Mouse (Mus musculus) cerebellum, adult 2 months (tissue): Measurements from ENCODE around the gene Sh3glb2. TPM values are rescaled to one million over a fixed set of nuclear protein-coding genes. Genes with fewer than 3 reads are reported as not detected.

ENCODE experiments used
- DNase-seq, 2 experiments: peaks; one replicate each; pipeline ENCODE4 v3.0.0; 2021
- H3K27ac ChIP-seq: fragments of 200-500 bp; 2 replicates; pipeline ENCODE4 v1.5.1; 2012; ENCODE audit warnings: low read length, control low read depth, inconsistent platforms; ENCODE audit not compliant: insufficient read depth
- H3K27me3 ChIP-seq: fragments of 200-500 bp; 2 replicates; pipeline ENCODE4 v1.6.1; 2012; ENCODE audit warnings: inconsistent platforms, mild to moderate bottlenecking, low read length, moderate library complexity; ENCODE audit not compliant: control insufficient read depth, insufficient read depth
- H3K4me1 ChIP-seq: fragments of 200-500 bp; 2 replicates; pipeline ENCODE4 v1.6.1; 2011; ENCODE audit warnings: low read length; ENCODE audit not compliant: control insufficient read depth, insufficient read depth
- H3K4me3 ChIP-seq: fragments of 200-500 bp; replicated peaks from 2 replicates; pipeline ENCODE3; 2011; ENCODE audit warnings: mild to moderate bottlenecking, low read depth, low read length, control low read depth; ENCODE audit not compliant: insufficient read depth
- CTCF ChIP-seq: fragments of 200-500 bp; IDR thresholded peaks from 2 replicates; pipeline ENCODE4 v1.5.1; 2011; ENCODE audit warnings: low read depth, mild to moderate bottlenecking, control low read depth, low read length, moderate library complexity, borderline replicate concordance; ENCODE audit not compliant: insufficient read depth
- POLR2A ChIP-seq: fragments of 200-500 bp; IDR thresholded peaks from 2 replicates; pipeline ENCODE4 v1.6.1; 2011; ENCODE audit warnings: low read length, control low read depth, borderline replicate concordance; ENCODE audit not compliant: insufficient read depth
- WGBS: fragments of 180-500 bp; shearing (Covaris S2); methylation state at CpG from one replicate; pipeline ENCODE4 v1.1.7; 2018; 5-methylcytosine and 5-hydroxymethylcytosine counted together
- polyA plus RNA-seq: library from polyadenylated mRNA; depleted of rRNA; stranded (reverse); fragments of >200 nt; gene quantifications from 2 replicates; pipeline ENCODE4 v1.2.3, GENCODE M21; 2012

Gene Sh3glb2
- polyA plus RNA-seq, 1 experiment = 509 TPM

DNA sequence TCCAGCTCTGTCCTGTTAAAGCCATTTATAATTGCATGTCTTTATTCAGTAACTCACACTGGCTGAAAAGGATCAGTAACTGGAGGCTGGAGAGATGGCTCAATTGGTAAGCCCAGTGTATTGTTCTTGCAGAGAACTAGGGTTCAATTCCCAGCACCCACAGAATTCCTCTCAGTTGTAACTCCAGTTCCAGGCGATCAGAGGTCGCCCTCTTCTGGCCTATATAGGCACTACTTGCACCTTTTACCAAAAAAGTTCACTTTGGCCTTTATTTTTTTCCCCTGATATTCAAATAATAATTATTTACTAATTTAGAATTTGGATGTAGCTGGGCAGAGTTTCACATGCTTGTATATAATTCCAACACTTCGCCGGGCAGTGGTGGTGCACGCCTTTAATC lies 3.7 kb upstream of the Sh3glb2 start:
- TF ChIP-seq POLR2A (no peak), CTCF (no peak)
- DNase-seq = no peak
- 73% methylated on average over 5 of the region's 5 CpGs for WGBS

DNA sequence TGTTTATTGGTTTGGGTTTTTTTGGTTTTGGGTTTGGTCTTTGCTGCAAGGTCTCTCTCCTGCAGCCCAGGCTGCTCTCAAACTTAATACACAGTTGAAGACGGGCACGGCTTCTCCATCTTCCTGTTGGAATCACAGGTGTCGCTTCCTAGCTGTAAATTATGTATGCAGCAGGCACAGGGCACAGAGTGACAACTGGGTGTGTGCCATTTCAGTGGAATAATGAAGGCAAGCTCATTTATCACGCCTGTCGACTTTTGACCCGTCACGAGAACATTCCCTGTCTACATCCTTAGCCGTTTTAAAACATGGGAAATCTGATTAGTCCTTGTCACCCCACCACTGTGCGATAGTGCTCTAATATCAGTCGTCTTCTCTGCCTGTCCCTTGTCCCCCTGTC lies 1.5 kb upstream of the Sh3glb2 start:
- WGBS = 66% methylated on average over 10 of the region's 10 CpGs
- no peak for DNase-seq
- no peaks in the 10 kb centered on the region for H3K27me3 ChIP-seq
- H3K4me3 ChIP-seq = no peak overlapping the region
- no peak for TF ChIP-seq CTCF
- H3K27ac ChIP-seq = no peak overlapping the region
- H3K4me1 ChIP-seq = peaks cover 30% of the 10 kb centered on the region

More for the DNA sequence above, 3.7 kb upstream of the Sh3glb2 start:
- H3K27ac ChIP-seq = no peak overlapping the region
- H3K4me3 ChIP-seq = no peak overlapping the region
- H3K27me3 ChIP-seq = no peaks in the 10 kb centered on the region
- H3K4me1 ChIP-seq = peaks cover 18% of the 10 kb centered on the region

DNA sequence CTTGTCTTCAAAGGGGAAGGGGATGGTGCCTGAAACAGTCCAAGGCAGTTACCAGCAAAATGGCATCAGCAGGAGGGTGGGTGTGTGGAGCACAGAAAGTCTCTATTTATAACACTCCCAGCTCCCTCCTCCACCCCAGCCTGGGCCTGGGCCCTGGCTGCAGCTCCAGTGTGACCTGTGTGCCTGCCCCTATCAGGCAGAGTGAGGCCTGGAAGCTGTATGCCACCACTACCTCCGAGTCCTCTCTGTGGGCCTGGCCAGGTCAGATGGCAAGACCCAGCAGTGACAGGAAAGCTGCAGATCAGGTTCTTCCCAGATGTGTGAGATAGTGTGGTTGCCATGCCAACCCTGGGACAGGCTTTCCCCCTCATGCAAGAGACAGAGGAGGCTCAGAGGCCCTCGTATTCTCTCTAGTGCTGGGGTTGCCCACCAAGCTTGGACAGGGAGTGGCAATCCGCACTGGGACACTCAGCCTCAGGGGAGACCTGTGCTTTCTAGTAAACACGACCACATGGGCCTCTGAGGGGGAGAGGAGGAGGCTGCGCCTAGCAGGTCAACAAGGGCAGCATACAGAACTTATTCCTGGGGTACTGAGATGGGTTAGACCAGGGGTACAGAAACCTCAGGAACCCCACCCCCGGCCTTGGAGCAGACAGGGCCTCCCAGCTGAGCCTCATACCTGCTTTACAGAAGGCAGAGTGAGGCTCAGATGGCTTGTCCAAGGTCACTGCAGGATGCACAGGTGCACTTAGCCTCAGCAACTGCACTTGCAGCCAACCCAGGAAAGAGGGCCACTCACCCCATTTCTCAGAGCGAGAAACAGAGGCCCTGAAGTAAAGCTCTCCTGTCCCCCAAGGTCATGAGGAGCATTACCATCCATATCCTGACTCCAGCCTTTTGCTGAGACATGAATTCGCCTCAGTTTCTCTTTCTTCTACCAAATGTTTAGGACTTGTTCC lies 1.3 kb downstream of the Sh3glb2 start:
- Histone ChIP-seq H3K4me3 (peak overlapping the region; percentile 72), H3K4me1 (peaks cover 42% of the 10 kb centered on the region), H3K27me3 (no peaks in the 10 kb centered on the region), H3K27ac (peak overlapping the region; percentile 96)
- 8% methylated on average over 8 of the region's 8 CpGs for WGBS
- DNase-seq = peak in 1 of 2 experiments; percentile 71
- TF ChIP-seq POLR2A (no peak), CTCF (no peak)

DNA sequence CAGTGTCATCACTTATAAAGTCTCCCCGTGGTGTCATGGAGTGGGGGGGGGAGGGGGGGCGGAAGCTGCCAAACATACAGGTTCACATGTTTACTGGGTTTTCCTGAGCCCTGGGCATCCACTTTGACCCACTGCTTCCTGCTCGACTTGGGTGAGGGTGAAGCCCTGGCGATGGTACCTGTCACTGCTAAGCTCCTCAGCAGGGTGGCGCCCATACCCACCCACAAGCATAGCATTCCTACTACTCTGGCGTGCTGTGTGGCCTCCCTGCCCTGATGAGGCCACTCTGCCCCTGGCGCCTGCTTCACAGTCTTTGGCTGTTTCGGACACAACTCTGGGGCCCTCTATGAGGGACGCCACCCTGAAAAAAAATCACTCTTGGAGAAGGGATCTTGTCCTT lies 2.2 kb downstream of the Sh3glb2 start:
- Histone ChIP-seq H3K4me3 (peak overlapping the region; percentile 72), H3K4me1 (peaks cover 42% of the 10 kb centered on the region), H3K27ac (peak overlapping the region; percentile 96), H3K27me3 (no peaks in the 10 kb centered on the region)
- no peak for DNase-seq
- WGBS = 32% methylated on average over 9 of the region's 9 CpGs
- TF ChIP-seq POLR2A (no peak), CTCF (no peak)

DNA sequence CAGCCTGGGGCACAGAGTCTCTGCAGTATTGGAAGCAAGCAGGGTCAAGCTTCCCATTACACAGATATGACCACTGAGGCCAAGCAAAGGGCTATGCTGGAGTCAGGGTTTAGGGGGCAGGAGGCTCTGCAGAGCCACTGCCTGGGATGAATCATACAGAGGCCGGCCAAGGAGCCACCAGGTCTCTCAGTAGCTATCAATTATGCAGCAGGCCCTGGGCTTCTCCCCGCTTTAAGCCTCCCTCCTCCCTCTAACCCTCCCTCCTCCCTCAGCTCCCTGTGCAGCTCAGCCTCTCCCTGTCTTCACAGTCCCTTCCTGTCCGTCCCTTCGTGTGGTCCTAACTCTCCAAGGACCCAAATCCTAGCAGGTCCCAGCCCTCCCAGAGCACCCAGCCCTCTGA lies 2.9 kb downstream of the Sh3glb2 start:
- Histone ChIP-seq H3K4me3 (peak overlapping the region; percentile 6), H3K27ac (peak overlapping the region; percentile 42), H3K27me3 (no peaks in the 10 kb centered on the region), H3K4me1 (peaks cover 42% of the 10 kb centered on the region)
- peak in 1 of 2 experiments; percentile 64 for DNase-seq
- WGBS = 5% methylated on average over 4 of the region's 4 CpGs
- TF ChIP-seq CTCF (no peak), POLR2A (no peak)

DNA sequence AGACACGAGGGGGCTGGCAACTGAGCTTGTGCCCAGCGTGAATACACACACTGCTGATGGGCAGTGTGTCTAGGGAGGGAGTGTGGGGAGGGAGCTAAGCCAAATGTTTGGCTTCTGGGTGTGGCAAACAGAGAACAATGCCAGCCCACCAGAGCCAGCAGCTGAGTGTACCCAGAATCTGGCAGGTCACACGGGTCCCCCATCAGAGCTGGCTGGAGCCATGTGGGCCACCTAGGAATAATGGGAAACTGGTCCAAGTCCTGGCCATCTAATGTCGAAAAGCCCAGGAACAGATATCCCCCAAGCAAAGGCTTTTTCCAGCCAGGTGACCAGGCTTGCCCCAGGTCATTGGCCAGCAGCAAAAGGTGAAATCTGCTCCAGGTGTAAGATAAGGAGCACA lies 3.3 kb downstream of the Sh3glb2 start:
- peak overlapping the region; percentile 42 for H3K27ac ChIP-seq

DNA sequence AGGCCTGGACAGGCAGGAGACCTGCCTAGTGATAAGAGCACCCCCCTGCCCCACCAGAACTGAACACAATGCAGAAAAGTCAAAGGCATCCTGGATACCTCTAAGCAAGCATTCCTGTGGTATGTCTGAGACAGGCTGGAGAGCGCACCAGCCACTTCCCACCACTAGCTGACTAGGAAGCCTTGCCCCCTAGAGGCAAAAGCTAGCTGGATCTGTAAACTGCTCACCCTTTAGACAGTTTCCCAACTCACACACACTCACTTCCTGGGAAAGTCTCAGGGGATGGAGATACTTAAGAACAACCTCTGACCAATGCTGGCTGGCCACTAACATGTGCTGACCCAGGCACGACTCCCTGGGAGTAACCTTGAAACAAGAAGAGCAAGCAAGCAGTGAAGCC lies 8.0 kb downstream of the Sh3glb2 start:
- H3K27me3 ChIP-seq = no peaks in the 10 kb centered on the region
- WGBS = 84% methylated on average over 2 of the region's 2 CpGs
- no peak for DNase-seq
- H3K27ac ChIP-seq = no peak overlapping the region
- peaks cover 23% of the 10 kb centered on the region for H3K4me1 ChIP-seq
- TF ChIP-seq CTCF (no peak), POLR2A (no peak)
- no peak overlapping the region for H3K4me3 ChIP-seq

More for the DNA sequence above, 3.3 kb downstream of the Sh3glb2 start:
- Histone ChIP-seq H3K4me1 (peaks cover 42% of the 10 kb centered on the region), H3K4me3 (peak overlapping the region; percentile 6), H3K27me3 (no peaks in the 10 kb centered on the region)
- WGBS = 4% methylated on average over 4 of the region's 4 CpGs
- DNase-seq = peak; percentile 69 to 83
- TF ChIP-seq POLR2A (no peak), CTCF (no peak)

- no peaks in the 10 kb centered on the region for H3K27me3 ChIP-seq
- 93% methylated on average over 6 of the region's 6 CpGs for WGBS
- no peak overlapping the region for H3K27ac ChIP-seq
- TF ChIP-seq POLR2A (no peak), CTCF (no peak)
- DNase-seq = peak in 1 of 2 experiments; percentile 15
- H3K4me3 ChIP-seq = no peak overlapping the region
- H3K4me1 ChIP-seq = peaks cover 7% of the 10 kb centered on the region
These were observed 9.9 kb downstream of the Sh3glb2 start for GRCm38 (mm10) chr2:30349196-30349595.
